Mouse (Mus musculus): ENCODE results near the gene Rasgrp2. TPM values are rescaled to one million over a fixed set of nuclear protein-coding genes. Genes with fewer than 3 reads are reported as not detected.
A peak's percentile ranks its signal among the peaks of the same experiment; 100 is the strongest.

Rasgrp2 gene
- polyA plus RNA-seq, 1 experiment from 2014 or later: 36.9 TPM

- H3K9ac ChIP-seq: no peak overlapping the region
- H3K36me3 ChIP-seq: no peaks in the 10 kb centered on the region
- WGBS: 30% methylated on average over 6 of the region's 6 CpGs
- peaks cover 10% of the 10 kb centered on the region; the same call in 1 of the 2 replicates for H3K4me1 ChIP-seq (replicated peaks)
- peaks cover 39% of the 10 kb centered on the region for H3K27me3 ChIP-seq (replicated peaks)
- H3K4me3 ChIP-seq (replicated peaks): no peak overlapping the region
- no peak overlapping the region for H3K27ac ChIP-seq
- ATAC-seq: no peak
- no peak overlapping the region for H3K4me2 ChIP-seq (replicated peaks)
- no peaks in the 10 kb centered on the region for H3K9me3 ChIP-seq
Measured at GRCm38 (mm10) chr19:6415454-6415853, 16.3 kb downstream of the Rasgrp2 start.

GRCm38 (mm10) chr19:6416124-6416770, 17.1 kb downstream of the Rasgrp2 start:
- H3K9ac ChIP-seq: no peak overlapping the region
- ATAC-seq: no peak
- peaks cover 47% of the 10 kb centered on the region for H3K27me3 ChIP-seq (replicated peaks)
- H3K4me1 ChIP-seq (replicated peaks): peaks cover 10% of the 10 kb centered on the region; the same call in 1 of the 2 replicates
- H3K4me2 ChIP-seq (replicated peaks): no peak overlapping the region
- no peak overlapping the region for H3K27ac ChIP-seq
- H3K36me3 ChIP-seq: no peaks in the 10 kb centered on the region
- no peak overlapping the region for H3K4me3 ChIP-seq (replicated peaks)
- H3K9me3 ChIP-seq: no peaks in the 10 kb centered on the region
- WGBS: 18% methylated on average over 9 of the region's 9 CpGs

- whole genome bisulfite sequencing: 58% methylated on average over 12 of the region's 12 CpGs
Measured at GRCm38 (mm10) chr19:6416894-6417761, 18.0 kb downstream of the Rasgrp2 start.

GRCm38 (mm10) chr19:6418233-6418879, 19.2 kb downstream of the Rasgrp2 start, which contains the start of gene Nrxn2:
Gene Nrxn2 (plus strand): TSS chr19:6418731.
- Histone ChIP-seq H3K27ac (no peak within 1 kb of the TSS; the same call in 1 of the 2 replicates), H3K9me3 (no peaks in the 10 kb centered on the region), H3K27me3 (replicated peaks) (peaks cover 52% of the 10 kb centered on the region), H3K36me3 (no peaks in the 10 kb centered on the region), H3K4me3 (replicated peaks) (peak within 1 kb of the TSS; percentile 44), H3K4me2 (replicated peaks) (peak within 1 kb of the TSS; percentile 96), H3K9ac (peak within 1 kb of the TSS; percentile 49), H3K4me1 (replicated peaks) (peaks cover 15% of the 10 kb centered on the region; the same call in 1 of the 2 replicates)
- peak; percentile 84 for ATAC-seq
- WGBS: under 1% methylated on average over 34 of the region's 46 CpGs

More at GRCm38 (mm10) chr19:6416894-6417761, 18.0 kb downstream of the Rasgrp2 start:
- Histone ChIP-seq H3K9me3 (no peaks in the 10 kb centered on the region), H3K36me3 (no peaks in the 10 kb centered on the region), H3K27me3 (replicated peaks) (peaks cover 49% of the 10 kb centered on the region), H3K27ac (no peak overlapping the region), H3K4me1 (replicated peaks) (peaks cover 11% of the 10 kb centered on the region; the same call in 1 of the 2 replicates), H3K4me3 (replicated peaks) (no peak overlapping the region), H3K4me2 (replicated peaks) (no peak overlapping the region), H3K9ac (no peak overlapping the region)
- ATAC-seq: no peak

GRCm38 (mm10) chr19:6418984-6419692, 20.0 kb downstream of the Rasgrp2 start:
- Histone ChIP-seq H3K27ac (no peak overlapping the region), H3K9me3 (no peaks in the 10 kb centered on the region), H3K4me2 (replicated peaks) (peak overlapping the region; percentile 96), H3K4me3 (replicated peaks) (peak overlapping the region; percentile 44), H3K4me1 (replicated peaks) (peaks cover 15% of the 10 kb centered on the region; the same call in 1 of the 2 replicates), H3K27me3 (replicated peaks) (peaks cover 51% of the 10 kb centered on the region), H3K9ac (no peak overlapping the region), H3K36me3 (no peaks in the 10 kb centered on the region)
- 10% methylated on average over 18 of the region's 23 CpGs for WGBS
- no peak for ATAC-seq

- H3K9ac ChIP-seq: no peak overlapping the region
- WGBS: 59% methylated on average over 9 of the region's 9 CpGs
- no peak overlapping the region for H3K27ac ChIP-seq
- H3K4me2 ChIP-seq (replicated peaks): no peak overlapping the region
- no peaks in the 10 kb centered on the region for H3K9me3 ChIP-seq
- no peaks in the 10 kb centered on the region for H3K36me3 ChIP-seq
- H3K4me1 ChIP-seq (replicated peaks): peaks cover 15% of the 10 kb centered on the region; the same call in 1 of the 2 replicates
- no peak for ATAC-seq
- H3K27me3 ChIP-seq (replicated peaks): peaks cover 55% of the 10 kb centered on the region
- H3K4me3 ChIP-seq (replicated peaks): no peak overlapping the region
Measured at GRCm38 (mm10) chr19:6419805-6420310, 20.7 kb downstream of the Rasgrp2 start.

GRCm38 (mm10) chr19:6420481-6421210, 21.5 kb downstream of the Rasgrp2 start:
- peaks cover 58% of the 10 kb centered on the region for H3K27me3 ChIP-seq (replicated peaks)
- H3K9me3 ChIP-seq: no peaks in the 10 kb centered on the region
- H3K9ac ChIP-seq: no peak overlapping the region
- H3K4me1 ChIP-seq (replicated peaks): peaks cover 15% of the 10 kb centered on the region; the same call in 1 of the 2 replicates
- no peak for ATAC-seq
- no peak overlapping the region for H3K4me2 ChIP-seq (replicated peaks)
- WGBS: 64% methylated on average over 19 of the region's 19 CpGs
- H3K36me3 ChIP-seq: no peaks in the 10 kb centered on the region
- no peak overlapping the region for H3K4me3 ChIP-seq (replicated peaks)
- H3K27ac ChIP-seq: no peak overlapping the region

GRCm38 (mm10) chr19:6421211-6421590, 22.1 kb downstream of the Rasgrp2 start:
- Histone ChIP-seq H3K36me3 (no peaks in the 10 kb centered on the region), H3K9me3 (no peaks in the 10 kb centered on the region), H3K4me1 (replicated peaks) (peaks cover 15% of the 10 kb centered on the region; the same call in 1 of the 2 replicates), H3K4me3 (replicated peaks) (no peak overlapping the region), H3K27ac (no peak overlapping the region), H3K9ac (no peak overlapping the region), H3K4me2 (replicated peaks) (no peak overlapping the region), H3K27me3 (replicated peaks) (peaks cover 62% of the 10 kb centered on the region)
- no peak for ATAC-seq
- 70% methylated on average over 9 of the region's 9 CpGs for WGBS

GRCm38 (mm10) chr19:6422014-6422413, 22.9 kb downstream of the Rasgrp2 start:
- H3K4me3 ChIP-seq (replicated peaks): no peak overlapping the region
- peaks cover 12% of the 10 kb centered on the region for H3K4me1 ChIP-seq (replicated peaks)

GRCm38 (mm10) chr19:6423241-6423640, 24.1 kb downstream of the Rasgrp2 start:
- Histone ChIP-seq H3K4me3 (replicated peaks) (no peak overlapping the region), H3K4me2 (replicated peaks) (no peak overlapping the region), H3K27me3 (replicated peaks) (peaks cover 75% of the 10 kb centered on the region), H3K9ac (no peak overlapping the region), H3K4me1 (replicated peaks) (peaks cover 21% of the 10 kb centered on the region), H3K27ac (no peak overlapping the region), H3K9me3 (no peaks in the 10 kb centered on the region), H3K36me3 (no peaks in the 10 kb centered on the region)
- ATAC-seq: no peak
- WGBS: 82% methylated on average over 16 of the region's 16 CpGs

More at GRCm38 (mm10) chr19:6422014-6422413, 22.9 kb downstream of the Rasgrp2 start:
- no peak for ATAC-seq
- Histone ChIP-seq H3K9ac (no peak overlapping the region), H3K4me2 (replicated peaks) (no peak overlapping the region; the same call in 1 of the 2 replicates), H3K27me3 (replicated peaks) (peaks cover 70% of the 10 kb centered on the region), H3K36me3 (no peaks in the 10 kb centered on the region), H3K27ac (peak overlapping the region; percentile 30; the same call in 1 of the 2 replicates), H3K9me3 (no peaks in the 10 kb centered on the region)
- WGBS: 67% methylated on average over 7 of the region's 7 CpGs
